Mouse (Mus musculus) neural tube, embryonic 11.5 days (tissue): ENCODE measurements around the gene Adam1b. TPM values are rescaled to one million over a fixed set of nuclear protein-coding genes. Genes with fewer than 3 reads are reported as not detected.

Experiments used
- ATAC-seq: fragments of 200-750 bp; cut with Nextera tagmentation; 2 replicates; pipeline ENCODE4 v1.8.0; 2017; ENCODE audit warnings: moderate number of reproducible peaks, mild to moderate bottlenecking, moderate TSS enrichment, moderate library complexity; ENCODE audit not compliant: insufficient read depth, low FRiP score, low TSS enrichment
- DNase-seq: peaks from one replicate; pipeline ENCODE4 v3.0.0-alpha.2; 2015; ENCODE audit warnings: low spot score
- H3K27ac ChIP-seq: fragments of 300-500 bp; sonication (generic); 2 replicates; pipeline ENCODE4 v1.5.1; 2014; ENCODE audit warnings: low read depth, mild to moderate bottlenecking, low read length
- H3K27me3 ChIP-seq: fragments of 300-500 bp; sonication (generic); 2 replicates; pipeline ENCODE4 v1.6.1; 2014; ENCODE audit warnings: mild to moderate bottlenecking, low read length, mixed read lengths; ENCODE audit not compliant: control insufficient read depth, insufficient read depth
- H3K36me3 ChIP-seq: fragments of 300-500 bp; sonication (generic); 2 replicates; pipeline ENCODE4 v1.6.1; 2014; ENCODE audit warnings: mild to moderate bottlenecking, low read length, moderate library complexity, mixed read lengths; ENCODE audit not compliant: control insufficient read depth, insufficient read depth
- H3K4me1 ChIP-seq: fragments of 300-500 bp; sonication (generic); 2 replicates; pipeline ENCODE4 v1.6.1; 2014; ENCODE audit warnings: low read length, mixed read lengths; ENCODE audit not compliant: control insufficient read depth, insufficient read depth
- H3K4me2 ChIP-seq: fragments of 300-500 bp; sonication (generic); 2 replicates; pipeline ENCODE4 v1.6.1; 2014; ENCODE audit warnings: low read depth, mild to moderate bottlenecking, moderate library complexity
- H3K4me3 ChIP-seq: fragments of 300-500 bp; sonication (generic); 2 replicates; pipeline ENCODE4 v1.5.1; 2014; ENCODE audit warnings: low read depth, low read length
- H3K9ac ChIP-seq: fragments of 300-500 bp; sonication (generic); 2 replicates; pipeline ENCODE4 v1.6.1; 2014; ENCODE audit warnings: mild to moderate bottlenecking, low read length
- H3K9me3 ChIP-seq: fragments of 300-500 bp; sonication (generic); 2 replicates; pipeline ENCODE4 v1.6.1; 2016; ENCODE audit warnings: low read length; ENCODE audit not compliant: control insufficient read depth
- WGBS: fragments of 180-500 bp; shearing (Covaris S2); extraction: QIAGEN DNeasy Blood & Tissue Kit; methylation state at CpG from one replicate; pipeline ENCODE4 v1.1.7; 2014; 5-methylcytosine and 5-hydroxymethylcytosine counted together
- polyA plus RNA-seq: library from polyadenylated mRNA; unstranded; fragments of >200 nt; fragmentation: Nextera tagmentation; extraction: Ambion mirVana; gene quantifications from 2 replicates; pipeline ENCODE4 v1.2.1, GENCODE M21; 2014

Adam1b gene
- polyA plus RNA-seq, 1 experiment from 2014 or later: not detected

DNA sequence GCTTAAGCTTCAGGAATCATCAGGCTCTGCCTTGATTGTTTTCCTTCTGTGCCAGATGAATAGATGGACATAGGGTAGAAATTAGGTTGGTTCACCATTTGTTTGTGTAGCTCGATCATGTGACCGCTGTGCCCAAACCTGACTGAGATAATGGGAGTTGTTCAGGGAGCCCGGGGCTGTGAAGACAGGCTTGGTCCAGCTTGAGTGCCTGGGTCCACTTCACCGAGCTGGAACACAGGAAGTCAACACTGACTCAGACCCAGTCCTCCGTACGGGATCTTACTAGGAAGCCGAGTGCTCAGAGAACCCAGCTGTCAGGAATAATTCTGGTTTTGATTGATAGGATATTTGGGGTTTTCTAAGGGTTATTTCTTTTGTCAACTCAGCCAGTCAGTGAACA is 28.6 kb downstream of the Adam1b start:
- DNase-seq: no peak
- Histone ChIP-seq H3K4me1 (no peaks in the 10 kb centered on the region), H3K4me3 (no peak overlapping the region), H3K9ac (no peak overlapping the region), H3K36me3 (no peaks in the 10 kb centered on the region), H3K4me2 (no peak overlapping the region), H3K9me3 (no peaks in the 10 kb centered on the region), H3K27ac (no peak overlapping the region), H3K27me3 (no peaks in the 10 kb centered on the region)
- 84% methylated on average over 7 of the region's 7 CpGs for WGBS
- no peak for ATAC-seq

DNA sequence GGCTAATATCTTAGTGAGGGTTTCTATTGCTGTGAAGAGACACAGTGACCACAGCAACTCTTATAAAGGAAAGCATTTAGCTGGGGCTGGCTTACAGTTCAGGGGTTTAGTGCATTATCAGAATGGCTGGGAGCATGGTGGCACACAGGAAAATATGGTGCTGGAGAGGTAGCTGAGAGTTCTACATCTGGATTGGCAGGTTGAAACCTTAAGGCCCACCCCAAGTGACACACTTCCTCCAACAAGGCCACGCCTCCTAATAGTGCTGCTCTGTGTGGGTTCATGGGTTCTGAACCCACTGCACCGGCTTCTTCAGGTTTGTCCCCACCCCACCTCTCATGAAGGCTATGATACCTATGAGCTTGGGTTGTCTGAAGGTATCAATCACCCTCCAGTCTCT is 30.8 kb downstream of the Adam1b start:
- ATAC-seq: no peak
- 84% methylated on average over 2 of the region's 2 CpGs for WGBS

GRCm38 (mm10) chr5:121469566-121469965 is 33.7 kb downstream of the Adam1b start:
- H3K4me2 ChIP-seq: no peak overlapping the region
- 53% methylated on average over 3 of the region's 3 CpGs for WGBS
- H3K27ac ChIP-seq: no peak overlapping the region
- H3K36me3 ChIP-seq: no peaks in the 10 kb centered on the region
- DNase-seq (no peak), ATAC-seq (no peak)
- H3K4me1 ChIP-seq: no peaks in the 10 kb centered on the region
- H3K4me3 ChIP-seq: no peak overlapping the region
- H3K27me3 ChIP-seq: no peaks in the 10 kb centered on the region
- H3K9me3 ChIP-seq: no peaks in the 10 kb centered on the region
- no peak overlapping the region for H3K9ac ChIP-seq

More for the DNA sequence above, 30.8 kb downstream of the Adam1b start:
- no peak for DNase-seq
- Histone ChIP-seq H3K4me2 (no peak overlapping the region), H3K27ac (no peak overlapping the region), H3K4me3 (no peak overlapping the region), H3K4me1 (no peaks in the 10 kb centered on the region), H3K27me3 (no peaks in the 10 kb centered on the region), H3K9me3 (no peaks in the 10 kb centered on the region), H3K36me3 (no peaks in the 10 kb centered on the region), H3K9ac (no peak overlapping the region)

DNA sequence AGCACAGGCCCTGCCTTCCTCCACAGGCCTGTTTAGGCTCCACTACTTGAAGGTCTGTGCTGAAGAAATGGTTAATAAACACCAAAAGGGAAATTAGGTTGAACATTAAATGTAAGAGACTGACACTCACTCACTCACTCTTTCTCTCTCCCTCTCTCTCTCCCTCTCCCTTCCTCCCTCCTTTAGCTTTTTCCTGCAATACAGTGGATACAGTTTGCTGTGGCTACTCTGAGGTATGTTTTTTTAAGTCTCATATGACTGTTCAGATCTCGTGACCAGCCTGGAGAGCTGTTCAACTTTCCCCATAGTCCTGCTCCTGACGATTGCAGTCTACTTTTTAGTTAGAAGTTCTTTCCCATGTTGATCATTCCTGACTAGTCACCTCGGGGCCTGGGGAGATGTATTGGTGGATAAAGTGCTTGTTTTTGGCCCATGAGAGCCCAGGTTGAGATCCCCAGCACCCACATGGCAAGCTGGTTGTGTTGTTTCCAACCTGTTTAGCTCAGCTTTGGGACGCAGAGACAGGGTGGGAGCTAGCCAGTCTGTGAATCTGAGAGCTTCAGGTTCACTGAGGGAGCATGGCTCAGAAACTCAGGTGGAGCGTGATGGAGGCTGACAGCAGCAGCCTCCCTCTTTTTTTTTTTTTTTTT is 39.5 kb downstream of the Adam1b start:
- H3K9me3 ChIP-seq: no peaks in the 10 kb centered on the region
- no peak overlapping the region for H3K27ac ChIP-seq
- H3K27me3 ChIP-seq: no peaks in the 10 kb centered on the region
- ATAC-seq: no peak
- H3K9ac ChIP-seq: no peak overlapping the region
- H3K4me2 ChIP-seq: no peak overlapping the region
- no peak overlapping the region for H3K4me3 ChIP-seq
- WGBS: 80% methylated on average over 5 of the region's 5 CpGs
- no peaks in the 10 kb centered on the region for H3K36me3 ChIP-seq
- DNase-seq: no peak
- no peaks in the 10 kb centered on the region for H3K4me1 ChIP-seq

GRCm38 (mm10) chr5:121462967-121463366 is 40.3 kb downstream of the Adam1b start:
- Histone ChIP-seq H3K9me3 (no peaks in the 10 kb centered on the region), H3K4me3 (no peak overlapping the region), H3K4me1 (no peaks in the 10 kb centered on the region), H3K4me2 (no peak overlapping the region), H3K27me3 (no peaks in the 10 kb centered on the region), H3K27ac (no peak overlapping the region), H3K36me3 (no peaks in the 10 kb centered on the region), H3K9ac (no peak overlapping the region)
- DNase-seq: no peak
- no peak for ATAC-seq
- 55% methylated on average over 5 of the region's 5 CpGs for WGBS

- WGBS: 26% methylated on average over 1 of the region's 1 CpGs
- no peaks in the 10 kb centered on the region for H3K9me3 ChIP-seq
- no peaks in the 10 kb centered on the region for H3K27me3 ChIP-seq
- H3K36me3 ChIP-seq: no peaks in the 10 kb centered on the region
- H3K9ac ChIP-seq: no peak overlapping the region
- H3K27ac ChIP-seq: no peak overlapping the region
- no peaks in the 10 kb centered on the region for H3K4me1 ChIP-seq
- no peak overlapping the region for H3K4me3 ChIP-seq
- DNase-seq (no peak), ATAC-seq (no peak)
- H3K4me2 ChIP-seq: no peak overlapping the region
Observed at GRCm38 (mm10) chr5:121462171-121462502, 41.1 kb downstream of the Adam1b start.

DNA sequence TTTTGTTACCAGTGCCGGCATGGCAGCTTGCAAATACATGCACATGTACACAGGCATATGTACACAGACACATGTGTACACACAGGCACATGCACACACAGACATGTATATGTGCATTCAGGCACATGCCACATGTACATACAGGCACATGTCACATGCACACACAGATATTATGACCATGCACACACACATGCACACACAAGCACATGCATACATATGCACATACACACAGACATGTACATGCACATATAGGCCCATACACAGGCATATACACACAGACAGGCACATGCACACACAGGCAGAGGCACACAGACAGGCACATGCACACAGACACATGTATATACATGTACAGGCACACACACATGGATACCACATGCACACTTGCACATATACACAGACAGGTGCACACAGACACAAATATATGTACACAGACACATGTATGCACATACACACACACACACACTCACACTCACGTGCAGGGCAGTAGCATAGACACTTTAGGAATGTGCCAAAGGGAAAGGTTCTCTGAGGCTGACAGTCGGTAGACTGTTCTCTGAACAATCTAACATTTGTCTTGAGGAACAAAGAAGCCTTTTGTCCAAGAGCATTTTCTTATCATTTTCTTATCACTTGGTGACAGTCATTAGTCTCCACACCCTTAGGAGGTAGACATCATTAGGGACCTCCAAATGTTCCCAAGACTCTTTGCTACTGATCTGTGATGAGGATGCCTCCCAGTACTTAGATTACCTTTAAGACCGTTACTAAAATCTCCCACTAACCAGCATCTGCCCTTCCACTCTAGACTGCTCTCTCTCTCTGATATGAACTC is 41.7 kb downstream of the Adam1b start:
- Histone ChIP-seq H3K4me3 (no peak overlapping the region), H3K4me2 (no peak overlapping the region), H3K27me3 (no peaks in the 10 kb centered on the region), H3K9ac (no peak overlapping the region), H3K4me1 (no peaks in the 10 kb centered on the region), H3K27ac (no peak overlapping the region), H3K36me3 (no peaks in the 10 kb centered on the region), H3K9me3 (no peaks in the 10 kb centered on the region)
- 71% methylated on average over 4 of the region's 4 CpGs for WGBS
- DNase-seq (no peak), ATAC-seq (no peak)

DNA sequence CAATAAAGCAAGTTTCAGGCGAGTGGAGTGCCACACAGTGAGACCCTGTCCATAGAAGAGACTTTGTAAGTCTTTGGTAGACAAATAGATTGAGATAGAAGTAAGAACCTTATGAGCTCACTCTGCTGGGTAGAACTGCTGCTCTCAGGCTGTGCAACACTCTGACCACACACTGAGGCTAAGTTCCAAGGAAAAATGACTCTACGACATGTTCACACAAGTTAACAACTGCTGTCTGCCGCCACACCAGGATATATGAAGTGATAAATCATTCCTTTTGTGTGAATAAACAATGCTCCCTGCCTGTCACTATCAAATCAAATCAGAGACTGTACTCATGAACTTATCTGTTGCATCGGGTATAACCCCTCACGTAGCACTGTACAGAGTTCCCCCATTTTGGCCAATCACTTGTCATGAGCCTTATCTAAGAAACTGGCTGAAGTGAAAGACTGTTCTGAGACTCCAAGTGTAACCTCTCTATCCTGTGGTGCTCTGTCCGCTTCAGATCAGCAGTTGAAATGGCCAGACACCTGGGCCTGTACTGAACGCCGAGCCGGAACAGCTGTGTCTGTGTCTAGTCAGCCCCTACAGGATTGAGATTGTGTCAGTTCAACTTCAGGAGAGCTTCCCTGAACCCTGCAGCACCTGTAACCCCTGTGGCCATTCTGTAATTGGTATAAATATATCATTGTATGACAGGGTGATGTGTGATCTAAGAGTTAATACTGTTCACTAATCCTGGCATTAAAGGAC is 47.5 kb downstream of the Adam1b start:
- no peaks in the 10 kb centered on the region for H3K9me3 ChIP-seq
- ATAC-seq (no peak), DNase-seq (no peak)
- no peaks in the 10 kb centered on the region; the same call in 1 of the 2 replicates for H3K4me1 ChIP-seq
- H3K36me3 ChIP-seq: no peaks in the 10 kb centered on the region
- 77% methylated on average over 9 of the region's 9 CpGs for WGBS
- no peak overlapping the region for H3K4me3 ChIP-seq
- H3K27me3 ChIP-seq: no peaks in the 10 kb centered on the region
- H3K27ac ChIP-seq: no peak overlapping the region
- no peak overlapping the region; the same call in 1 of the 2 replicates for H3K9ac ChIP-seq
- H3K4me2 ChIP-seq: no peak overlapping the region
